Mouse (Mus musculus) G1E (cell line): ENCODE data around the gene Apoa4.

Source experiments
- CTCF ChIP-seq: IDR thresholded peaks from 2 replicates; pipeline ENCODE4 v1.5.1; 2012; ENCODE audit warnings: low read depth, low read length, inconsistent platforms, mixed read lengths
- GATA1 ChIP-seq: IDR thresholded peaks from 2 replicates; pipeline ENCODE4 v1.6.1; 2012; ENCODE audit warnings: borderline replicate concordance, low read length, inconsistent platforms, mixed read lengths
- GATA2 ChIP-seq: IDR thresholded peaks from 2 replicates; pipeline ENCODE4 v1.6.1; 2012; ENCODE audit warnings: low read depth, low read length, inconsistent platforms, borderline replicate concordance
- TAL1 ChIP-seq: conservative IDR thresholded peaks from 2 replicates; pipeline ENCODE4 v1.6.1; 2012; ENCODE audit warnings: low read depth, low read length, inconsistent platforms, mixed read lengths

- no peak for TF ChIP-seq CTCF
- TF ChIP-seq TAL1: no peak
- no peak for TF ChIP-seq GATA1
- TF ChIP-seq GATA2: no peak
Observed at GRCm38 (mm10) chr9:46235649-46236048, 4.8 kb upstream of the Apoa4 start.
